Mouse (Mus musculus) heart, embryonic 12.5 days (tissue): ENCODE data around the gene Camk2n1. TPM values are rescaled to one million over a fixed set of nuclear protein-coding genes. Genes with fewer than 3 reads are reported as not detected.

ENCODE experiments used
- ATAC-seq: fragments of 200-750 bp; cut with Nextera tagmentation; 2 replicates; pipeline ENCODE4 v1.8.0; 2017; ENCODE audit warnings: moderate TSS enrichment, moderate library complexity; ENCODE audit not compliant: insufficient number of reproducible peaks, low FRiP score
- H3K27ac ChIP-seq: fragments of 300-500 bp; sonication (generic); 2 replicates; pipeline ENCODE4 v1.5.1; 2016; ENCODE audit warnings: mild to moderate bottlenecking, moderate library complexity; ENCODE audit not compliant: poor library complexity, severe bottlenecking
- H3K27me3 ChIP-seq: fragments of 300-500 bp; sonication (generic); replicated peaks from 2 replicates; pipeline ENCODE4 v1.6.1; 2016; ENCODE audit warnings: mild to moderate bottlenecking, moderate library complexity
- H3K36me3 ChIP-seq: fragments of 300-500 bp; sonication (generic); 2 replicates; pipeline ENCODE4 v1.6.1; 2016; ENCODE audit warnings: mild to moderate bottlenecking, moderate library complexity
- H3K4me1 ChIP-seq: fragments of 300-500 bp; sonication (generic); replicated peaks from 2 replicates; pipeline ENCODE4 v1.6.1; 2016; ENCODE audit warnings: mild to moderate bottlenecking
- H3K4me2 ChIP-seq: fragments of 300-500 bp; sonication (generic); 2 replicates; pipeline ENCODE4 v1.6.1; 2016; ENCODE audit warnings: mild to moderate bottlenecking, moderate library complexity
- H3K4me3 ChIP-seq: fragments of 300-500 bp; sonication (generic); 2 replicates; pipeline ENCODE4 v1.5.1; 2016; ENCODE audit warnings: mild to moderate bottlenecking
- H3K9ac ChIP-seq: fragments of 300-500 bp; sonication (generic); 2 replicates; pipeline ENCODE4 v1.6.1; 2016; ENCODE audit warnings: mild to moderate bottlenecking, moderate library complexity
- H3K9me3 ChIP-seq: fragments of 300-500 bp; sonication (generic); replicated peaks from 2 replicates; pipeline ENCODE4 v1.6.1; 2016; ENCODE audit warnings: mild to moderate bottlenecking, moderate library complexity
- WGBS: fragments of 180-500 bp; shearing (Covaris S2); methylation state at CpG from one replicate; pipeline ENCODE4 v1.1.7; 2016; 5-methylcytosine and 5-hydroxymethylcytosine counted together
- polyA plus RNA-seq: library from polyadenylated mRNA; unstranded; fragments of >200 nt; fragmentation: Nextera tagmentation; extraction: Ambion mirVana; gene quantifications from 2 replicates; pipeline ENCODE4 v1.2.1, GENCODE M21; 2016

Gene Camk2n1
- polyA plus RNA-seq, 1 experiment from 2014 or later = 1.4 TPM

GRCm38 (mm10) chr4:138495775-138496174 lies 41.7 kb downstream of the Camk2n1 start:
- WGBS = 6% methylated on average over 13 of the region's 13 CpGs
- H3K9me3 ChIP-seq = no peaks in the 10 kb centered on the region
- H3K4me2 ChIP-seq = peak overlapping the region; percentile 56
- H3K4me3 ChIP-seq = peak overlapping the region; percentile 17; the same call in 1 of the 2 replicates
- ATAC-seq = no peak
- H3K4me1 ChIP-seq = peaks cover 36% of the 10 kb centered on the region
- peaks cover 62% of the 10 kb centered on the region for H3K27me3 ChIP-seq
- H3K36me3 ChIP-seq = no peaks in the 10 kb centered on the region
- no peak overlapping the region for H3K27ac ChIP-seq
- peak overlapping the region; percentile 4; the same call in 1 of the 2 replicates for H3K9ac ChIP-seq

GRCm38 (mm10) chr4:138496746-138497520 lies 42.8 kb downstream of the Camk2n1 start:
- H3K27ac ChIP-seq = no peak overlapping the region
- H3K4me2 ChIP-seq = no peak overlapping the region
- H3K27me3 ChIP-seq = peaks cover 66% of the 10 kb centered on the region
- H3K36me3 ChIP-seq = no peaks in the 10 kb centered on the region
- peaks cover 36% of the 10 kb centered on the region for H3K4me1 ChIP-seq
- H3K9me3 ChIP-seq = no peaks in the 10 kb centered on the region
- no peak overlapping the region for H3K4me3 ChIP-seq
- H3K9ac ChIP-seq = no peak overlapping the region
- no peak for ATAC-seq
- WGBS = 67% methylated on average over 19 of the region's 24 CpGs

- no peak overlapping the region for H3K4me3 ChIP-seq
- no peak overlapping the region for H3K9ac ChIP-seq
- WGBS = 78% methylated on average over 21 of the region's 21 CpGs
- peaks cover 58% of the 10 kb centered on the region for H3K27me3 ChIP-seq
- peaks cover 3% of the 10 kb centered on the region; the same call in 1 of the 2 replicates for H3K9me3 ChIP-seq
- no peak overlapping the region for H3K4me2 ChIP-seq
- ATAC-seq = no peak
- no peaks in the 10 kb centered on the region for H3K36me3 ChIP-seq
- H3K4me1 ChIP-seq = peaks cover 19% of the 10 kb centered on the region
- H3K27ac ChIP-seq = no peak overlapping the region
Measured at GRCm38 (mm10) chr4:138499856-138500645, 45.9 kb downstream of the Camk2n1 start.

GRCm38 (mm10) chr4:138501048-138501447 lies 46.9 kb downstream of the Camk2n1 start:
- 68% methylated on average over 5 of the region's 5 CpGs for WGBS
- ATAC-seq = no peak

GRCm38 (mm10) chr4:138504632-138505101 lies 50.6 kb downstream of the Camk2n1 start:
- no peak for ATAC-seq
- no peak overlapping the region for H3K9ac ChIP-seq
- H3K4me1 ChIP-seq = peaks cover 3% of the 10 kb centered on the region
- no peak overlapping the region for H3K27ac ChIP-seq
- no peaks in the 10 kb centered on the region for H3K36me3 ChIP-seq
- peaks cover 3% of the 10 kb centered on the region; the same call in 1 of the 2 replicates for H3K9me3 ChIP-seq
- 3% methylated on average over 16 of the region's 16 CpGs for WGBS
- no peak overlapping the region for H3K4me3 ChIP-seq
- peaks cover 63% of the 10 kb centered on the region for H3K27me3 ChIP-seq
- 0 out of 2 replicates have a peak overlapping the region, but pooled peaks have one; percentile 10 for H3K4me2 ChIP-seq

More at GRCm38 (mm10) chr4:138501048-138501447, 46.9 kb downstream of the Camk2n1 start:
- Histone ChIP-seq H3K9me3 (peaks cover 3% of the 10 kb centered on the region; the same call in 1 of the 2 replicates), H3K4me3 (no peak overlapping the region), H3K4me1 (peaks cover 10% of the 10 kb centered on the region), H3K27me3 (peaks cover 58% of the 10 kb centered on the region), H3K4me2 (no peak overlapping the region), H3K36me3 (no peaks in the 10 kb centered on the region), H3K27ac (no peak overlapping the region), H3K9ac (no peak overlapping the region)

- H3K27ac ChIP-seq = no peak overlapping the region
- no peak overlapping the region for H3K9ac ChIP-seq
- H3K9me3 ChIP-seq = peaks cover 3% of the 10 kb centered on the region; the same call in 1 of the 2 replicates
- no peaks in the 10 kb centered on the region for H3K36me3 ChIP-seq
- WGBS = 2% methylated on average over 10 of the region's 10 CpGs
- H3K4me2 ChIP-seq = no peak overlapping the region
- H3K4me1 ChIP-seq = peaks cover 3% of the 10 kb centered on the region
- no peak overlapping the region for H3K4me3 ChIP-seq
- peaks cover 65% of the 10 kb centered on the region for H3K27me3 ChIP-seq
- no peak for ATAC-seq
Measured at GRCm38 (mm10) chr4:138505171-138505870, 51.2 kb downstream of the Camk2n1 start.

GRCm38 (mm10) chr4:138507903-138508302 lies 53.8 kb downstream of the Camk2n1 start:
- WGBS = 62% methylated on average over 6 of the region's 6 CpGs
- Histone ChIP-seq H3K4me1 (peaks cover 3% of the 10 kb centered on the region), H3K4me2 (no peak overlapping the region), H3K4me3 (no peak overlapping the region), H3K27me3 (peaks cover 81% of the 10 kb centered on the region), H3K27ac (no peak overlapping the region), H3K9me3 (no peaks in the 10 kb centered on the region), H3K36me3 (no peaks in the 10 kb centered on the region), H3K9ac (no peak overlapping the region)
- no peak for ATAC-seq

Other genes with a start within 250 kb of the Camk2n1 start
- gene Hp1bp3, start 238.0 kb upstream of the Camk2n1 start, polyA plus RNA-seq = 109 and 114 TPM in 2 replicates
- 0.31 and 0.41 TPM in 2 replicates for gene Sh2d5, start 203.9 kb upstream of the Camk2n1 start, polyA plus RNA-seq
- 0.44 and 0.52 TPM in 2 replicates for gene Kif17, start 203.9 kb upstream of the Camk2n1 start, polyA plus RNA-seq
- gene Ddost, start 149.6 kb upstream of the Camk2n1 start, polyA plus RNA-seq = 316 and 318 TPM in 2 replicates
- 72.6 and 78.6 TPM in 2 replicates for gene Pink1, start 128.0 kb upstream of the Camk2n1 start, polyA plus RNA-seq
- gene Cda, start 86.3 kb upstream of the Camk2n1 start, polyA plus RNA-seq = 9.3 and 10.9 TPM in 2 replicates
- 0.06 TPM in 1 of 2 replicates, not detected in the other for gene Fam43b, start 57.8 kb upstream of the Camk2n1 start, polyA plus RNA-seq
- 18.6 and 21.5 TPM in 2 replicates for gene Mul1, start 19.6 kb upstream of the Camk2n1 start, polyA plus RNA-seq
- gene Vwa5b1, start 181.6 kb downstream of the Camk2n1 start, polyA plus RNA-seq = not detected in 2 replicates